Mouse (Mus musculus) monocyte, adult 5-6 weeks (primary cell): ENCODE data around the gene Igsf11. TPM values are rescaled to one million over a fixed set of nuclear protein-coding genes. Genes with fewer than 3 reads are reported as not detected.

Experiments
- ATAC-seq: fragments of 153-309, 156-312 bp; replicated peaks from 2 replicates; pipeline ENCODE4 v1.8.0; 2017; ENCODE audit warnings: mild to moderate bottlenecking; ENCODE audit not compliant: low TSS enrichment, insufficient number of reproducible peaks, severe bottlenecking, poor library complexity, low FRiP score
- total RNA-seq: library from RNA; stranded (forward); fragments of 200-1000, 200-491, 200-594 nt; gene quantifications from 3 replicates; pipeline ENCODE4 v1.2.3, GENCODE M21; 2017

Gene Igsf11
- total RNA-seq, 1 experiment from 2014 or later = not detected

DNA sequence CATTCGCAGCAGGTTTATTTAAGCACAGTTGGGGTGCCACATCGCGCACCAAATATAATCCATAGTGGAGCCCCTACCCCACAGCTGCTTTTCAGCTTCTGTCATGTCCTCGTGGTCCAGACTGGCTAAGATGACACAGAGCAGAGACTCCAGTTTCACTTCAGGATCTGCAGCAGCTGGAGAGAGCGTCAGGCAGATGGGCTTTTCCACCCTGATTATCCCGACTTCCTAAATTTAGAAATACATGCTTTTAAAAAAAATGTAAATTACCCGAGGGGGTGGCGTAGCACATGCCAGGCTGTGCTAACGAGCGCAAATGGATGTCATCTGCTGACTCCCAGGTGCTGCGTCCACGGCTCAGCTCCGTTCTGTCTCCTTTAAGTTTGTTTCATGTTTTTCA, 32.5 kb downstream of the Igsf11 start:
- no peak for ATAC-seq

DNA sequence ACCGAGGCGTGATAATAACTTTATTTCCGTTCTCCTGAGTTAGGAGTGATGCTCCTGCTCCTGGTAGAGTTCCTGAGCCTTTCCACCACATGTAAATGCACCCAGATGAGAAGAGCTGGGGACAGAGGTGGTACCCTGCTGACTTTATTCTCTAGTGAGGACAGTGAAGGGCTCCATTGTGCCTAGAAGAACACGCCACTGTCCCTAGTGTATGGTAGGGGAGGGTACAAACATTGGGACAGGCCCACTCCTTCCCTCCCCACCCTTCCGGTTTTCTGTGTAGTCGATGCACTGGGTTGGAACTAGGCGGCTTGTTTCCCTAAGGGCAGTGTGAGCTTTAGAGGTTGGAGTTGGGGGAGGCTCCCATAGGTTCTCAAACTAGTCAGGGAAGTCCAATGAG, 36.3 kb downstream of the Igsf11 start:
- ATAC-seq = no peak

GRCm38 (mm10) chr16:38931519-38931918, 39.0 kb downstream of the Igsf11 start:
- no peak for ATAC-seq

DNA sequence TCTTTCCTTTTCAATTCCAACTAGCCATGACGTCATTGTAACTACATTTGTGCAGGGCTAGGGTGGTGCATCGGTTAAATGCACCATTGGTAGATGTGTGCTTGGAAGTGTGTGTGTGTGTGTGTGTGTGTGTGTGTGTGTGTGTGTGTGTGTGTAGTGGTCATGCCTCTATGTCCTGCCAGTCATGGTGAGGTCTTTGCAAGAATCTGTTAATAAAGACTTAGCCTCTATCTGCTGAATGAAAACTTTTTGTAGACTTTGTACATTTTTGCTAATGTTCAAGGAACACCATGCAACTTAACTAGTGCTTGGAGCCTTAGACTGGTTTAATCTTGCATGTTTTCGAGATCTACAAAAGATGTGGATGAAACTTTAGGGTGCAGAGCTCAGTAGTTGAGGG, 48.3 kb downstream of the Igsf11 start:
- ATAC-seq = no peak

DNA sequence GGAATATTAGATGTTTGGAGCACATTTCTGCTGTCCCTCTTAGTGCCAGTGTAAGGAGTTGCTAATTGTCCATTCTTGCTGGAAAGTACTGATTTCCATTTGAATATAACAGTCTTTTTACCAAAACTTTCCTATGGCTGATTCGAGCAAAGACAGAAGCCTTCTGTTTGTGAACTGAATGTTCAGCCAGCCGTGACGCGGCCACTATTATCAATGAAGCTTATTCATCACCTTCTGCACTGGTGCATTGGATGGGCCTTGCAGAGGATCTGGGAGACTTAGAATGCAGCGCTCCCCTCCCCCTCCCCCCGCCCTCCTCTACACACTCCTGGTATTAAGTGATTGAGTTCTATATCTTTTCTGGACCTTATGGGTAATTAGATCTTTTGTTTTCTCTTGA, 48.8 kb downstream of the Igsf11 start:
- ATAC-seq = no peak

GRCm38 (mm10) chr16:38943706-38944550, 51.5 kb downstream of the Igsf11 start:
- no peak for ATAC-seq

GRCm38 (mm10) chr16:38945111-38945510, 52.6 kb downstream of the Igsf11 start:
- ATAC-seq = no peak

DNA sequence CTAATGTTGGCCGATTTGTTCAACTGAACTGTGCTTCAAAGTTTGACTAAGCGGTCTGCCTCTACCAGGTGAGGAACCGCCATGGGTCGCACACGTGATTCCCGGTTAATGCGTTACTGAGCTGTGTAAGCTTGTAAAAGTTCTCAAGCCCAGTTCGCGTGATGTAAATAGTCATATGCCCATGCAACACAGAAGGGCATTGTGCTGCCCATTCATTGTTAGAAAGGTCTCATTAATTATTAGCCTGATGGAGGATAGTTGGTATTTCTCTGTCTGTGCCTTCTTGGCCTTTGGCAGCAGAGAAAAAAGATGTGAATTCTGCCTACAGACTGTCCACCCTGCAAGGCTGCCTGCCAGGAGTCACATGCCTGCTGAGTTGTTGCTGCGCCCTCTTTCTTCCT, 53.1 kb downstream of the Igsf11 start:
- ATAC-seq = no peak

GRCm38 (mm10) chr16:38946453-38946852, 54.0 kb downstream of the Igsf11 start:
- no peak for ATAC-seq

- no peak for ATAC-seq
Observed at GRCm38 (mm10) chr16:38947141-38947879, 54.8 kb downstream of the Igsf11 start.

- no peak for ATAC-seq
Observed at GRCm38 (mm10) chr16:38948441-38948840, 56.0 kb downstream of the Igsf11 start.

GRCm38 (mm10) chr16:38952881-38953280, 60.4 kb downstream of the Igsf11 start:
- no peak for ATAC-seq

- no peak for ATAC-seq
Observed at GRCm38 (mm10) chr16:38953821-38954220, 61.4 kb downstream of the Igsf11 start.

DNA sequence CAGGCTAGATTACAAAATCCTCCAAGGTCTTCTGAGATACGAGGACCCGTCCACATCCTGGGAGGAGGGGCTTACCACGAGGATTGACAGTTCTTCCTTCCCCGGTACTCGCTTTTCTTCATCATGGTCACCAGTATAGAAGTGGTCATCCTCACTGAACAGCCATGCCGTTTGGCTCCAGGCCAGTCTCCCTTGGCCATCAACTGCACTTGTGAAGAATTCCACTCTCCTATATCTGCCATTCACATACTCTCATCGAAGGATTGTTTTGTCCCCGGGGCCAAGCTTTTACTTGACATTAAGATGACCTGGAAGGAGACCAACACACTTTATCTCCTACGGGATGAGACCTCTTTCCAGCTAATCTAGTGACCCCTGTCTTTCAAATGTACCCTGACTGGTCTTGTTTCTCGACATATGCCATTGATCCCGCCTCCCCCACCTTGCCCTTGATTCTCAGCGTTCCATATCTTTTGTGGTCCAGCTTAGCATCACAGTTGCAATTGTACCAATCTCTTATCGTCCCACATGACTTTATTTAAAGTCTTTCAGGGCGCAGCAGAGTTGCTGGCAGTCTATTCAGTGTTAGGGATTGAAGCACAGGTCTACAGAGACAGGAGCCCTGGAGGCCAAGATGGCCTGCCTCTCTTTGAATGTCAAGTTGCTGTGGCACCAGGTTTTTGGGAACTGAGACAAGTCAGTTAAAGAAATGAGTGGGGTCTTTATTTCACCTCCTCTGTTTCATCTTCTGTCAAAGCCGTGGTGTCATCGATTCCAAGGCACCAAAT, 62.2 kb downstream of the Igsf11 start:
- no peak for ATAC-seq

GRCm38 (mm10) chr16:38955296-38955695, 62.8 kb downstream of the Igsf11 start:
- ATAC-seq = no peak

DNA sequence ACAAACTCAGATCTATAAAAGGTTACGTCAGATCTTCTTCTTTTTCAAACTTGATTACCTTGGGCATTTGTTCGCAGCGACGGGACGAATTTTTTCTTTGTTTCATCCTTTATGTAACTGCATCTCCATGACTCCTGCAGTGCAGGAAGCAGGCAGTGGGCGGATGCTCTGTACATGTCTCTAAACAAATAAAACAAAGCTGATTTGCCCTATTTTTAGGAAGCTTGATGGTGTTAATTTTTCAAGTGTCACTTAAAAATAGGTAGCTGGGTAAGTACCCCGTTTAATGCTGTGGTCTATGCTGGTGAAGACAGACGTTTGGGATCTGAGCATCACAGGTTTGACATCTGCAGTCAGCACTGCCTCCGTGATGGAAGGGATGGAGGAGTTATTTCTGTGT, 66.3 kb downstream of the Igsf11 start:
- ATAC-seq = no peak

GRCm38 (mm10) chr16:38960550-38960949, 68.1 kb downstream of the Igsf11 start:
- ATAC-seq = no peak

DNA sequence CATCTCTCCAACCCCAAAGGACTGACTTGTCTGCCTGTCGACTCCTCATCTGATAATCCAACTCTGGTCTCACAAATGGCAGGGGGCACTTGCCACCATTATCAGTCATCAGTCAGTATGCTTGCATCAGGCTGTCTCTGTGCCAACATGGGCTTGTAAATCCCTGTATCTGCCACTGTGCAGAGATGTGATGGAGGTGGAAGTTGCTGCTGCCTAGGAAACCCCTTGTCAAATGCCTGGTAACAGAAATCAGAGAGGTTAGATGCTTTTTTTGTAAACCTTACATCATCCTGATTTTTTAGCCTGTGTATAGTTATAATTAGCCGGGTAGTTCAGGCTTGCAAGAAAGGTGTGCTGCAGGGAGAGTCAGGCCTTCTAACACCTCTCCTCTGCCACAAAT, 69.4 kb downstream of the Igsf11 start:
- no peak for ATAC-seq

DNA sequence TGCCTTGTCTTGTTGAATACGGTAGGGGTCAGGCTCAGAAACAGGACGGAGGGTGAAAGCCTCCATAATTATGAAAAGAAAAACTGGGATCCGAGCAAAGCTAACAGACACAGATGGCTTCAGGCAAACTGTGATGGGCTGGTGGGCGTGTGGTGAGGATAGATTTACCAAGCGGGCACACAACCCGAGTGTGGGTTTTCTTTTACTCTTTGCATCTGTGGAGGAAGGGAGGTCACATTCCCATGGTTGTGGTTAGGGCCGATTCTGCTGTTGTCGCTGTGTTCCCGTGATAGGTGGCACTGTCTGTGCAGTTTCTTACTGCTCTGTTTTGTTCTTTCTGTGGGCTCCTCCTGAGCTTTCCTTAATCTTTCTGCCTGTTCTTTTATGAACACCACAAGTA, 70.2 kb downstream of the Igsf11 start:
- no peak for ATAC-seq
